Mouse (Mus musculus): Measurements from ENCODE around the gene Olfr665. TPM values are rescaled to one million over a fixed set of nuclear protein-coding genes. Genes with fewer than 3 reads are reported as not detected.
"Not testable (repeated sequence)": the region's sequence is repeated elsewhere in the genome, so short reads cannot be mapped to it uniquely, and the experiment has no call there.

The Olfr665 gene
- not detected for total RNA-seq (2021)
- long read RNA-seq, experiment 1 = 0 reads
- long read RNA-seq, experiment 2 = 0 reads

- DNase-seq (ENCODE audit: low spot score in 2 of 2) = no peak
- no peak for TF ChIP-seq CTCF (conservative IDR thresholded peaks at IDR 0.05)
- Histone ChIP-seq H3K4me3 (no peak within 1 kb of the TSS), H3K27ac (no peak within 1 kb of the TSS)
Observed at GRCm38 (mm10) chr7:104877731-104878130, at the start of gene Olfr665. Gene Olfr665, plus strand, starts transcription at chr7:104878031.

GRCm38 (mm10) chr7:104842503-104842902 lies 35.3 kb upstream of the Olfr665 start, which contains the start of gene Usp17lb:
Gene Usp17lb, minus strand, starts transcription at chr7:104842603.
- Histone ChIP-seq H3K4me3 (no peak within 1 kb of the TSS), H3K27ac (no peak within 1 kb of the TSS)
- no peak for DNase-seq (ENCODE audit: low spot score in 2 of 2)
- no peak for TF ChIP-seq CTCF (conservative IDR thresholded peaks at IDR 0.05)

- Histone ChIP-seq H3K4me3 (no peak overlapping the region), H3K27ac (no peak overlapping the region)
- TF ChIP-seq CTCF (conservative IDR thresholded peaks at IDR 0.05) = no peak
- no peak for DNase-seq (ENCODE audit: low spot score in 2 of 2)
Observed at GRCm38 (mm10) chr7:104843731-104844287, 34.0 kb upstream of the Olfr665 start.

- not testable (repeated sequence) for H3K4me3 ChIP-seq; DNase-seq (ENCODE audit: low spot score in 2 of 2); H3K27ac ChIP-seq
Observed at GRCm38 (mm10) chr7:104851546-104851945, 26.3 kb upstream of the Olfr665 start.

- Histone ChIP-seq H3K27ac (no peak overlapping the region), H3K4me3 (no peak overlapping the region)
- no peak for DNase-seq (ENCODE audit: low spot score in 2 of 2)
- no peak for TF ChIP-seq CTCF (conservative IDR thresholded peaks at IDR 0.05)
Observed at GRCm38 (mm10) chr7:104855248-104855750, 22.5 kb upstream of the Olfr665 start.

- not testable (repeated sequence) for H3K27ac ChIP-seq; DNase-seq (ENCODE audit: low spot score in 2 of 2)
Observed at GRCm38 (mm10) chr7:104856709-104857108, 21.1 kb upstream of the Olfr665 start, which contains the start of gene Usp17la. Gene Usp17la, plus strand, starts transcription at chr7:104857009.

GRCm38 (mm10) chr7:104857683-104858082 lies 20.1 kb upstream of the Olfr665 start:
- Histone ChIP-seq H3K27ac (no peak overlapping the region), H3K4me3 (no peak overlapping the region)
- no peak for TF ChIP-seq CTCF (conservative IDR thresholded peaks at IDR 0.05)
- no peak for DNase-seq (ENCODE audit: low spot score in 2 of 2)

More at GRCm38 (mm10) chr7:104856709-104857108, 21.1 kb upstream of the Olfr665 start, which contains the start of gene Usp17la:
- H3K4me3 ChIP-seq = not testable (repeated sequence)

- DNase-seq (ENCODE audit: low spot score in 2 of 2) = no peak
- TF ChIP-seq CTCF (conservative IDR thresholded peaks at IDR 0.05) = no peak
Observed at GRCm38 (mm10) chr7:104861381-104861780, 16.4 kb upstream of the Olfr665 start.

GRCm38 (mm10) chr7:104895852-104896251 lies 18.0 kb downstream of the Olfr665 start, which contains the start of gene Olfr666:
Gene Olfr666, minus strand, starts transcription at chr7:104895952.
- no peak for DNase-seq (ENCODE audit: low spot score in 2 of 2)
- Histone ChIP-seq H3K27ac (no peak within 1 kb of the TSS), H3K4me3 (no peak within 1 kb of the TSS)
- no peak for TF ChIP-seq CTCF (conservative IDR thresholded peaks at IDR 0.05)

More at GRCm38 (mm10) chr7:104861381-104861780, 16.4 kb upstream of the Olfr665 start:
- Histone ChIP-seq H3K4me3 (no peak overlapping the region), H3K27ac (no peak overlapping the region)

- no peak for TF ChIP-seq CTCF (conservative IDR thresholded peaks at IDR 0.05)
- no peak within 1 kb of the TSS for H3K4me3 ChIP-seq
Observed at GRCm38 (mm10) chr7:104921382-104921781, 43.6 kb downstream of the Olfr665 start, which contains the start of gene Olfr667. Gene Olfr667, minus strand, starts transcription at chr7:104921482.

GRCm38 (mm10) chr7:104927957-104928356 lies 50.1 kb downstream of the Olfr665 start, which contains the start of gene Olfr668:
Gene Olfr668, minus strand, starts transcription at chr7:104928057.
- no peak within 1 kb of the TSS for H3K27ac ChIP-seq

More at GRCm38 (mm10) chr7:104921382-104921781, 43.6 kb downstream of the Olfr665 start, which contains the start of gene Olfr667:
- no peak for DNase-seq (ENCODE audit: low spot score in 2 of 2)
- H3K27ac ChIP-seq = no peak within 1 kb of the TSS

More at GRCm38 (mm10) chr7:104927957-104928356, 50.1 kb downstream of the Olfr665 start, which contains the start of gene Olfr668:
- DNase-seq (ENCODE audit: low spot score in 2 of 2) = no peak
- TF ChIP-seq CTCF (conservative IDR thresholded peaks at IDR 0.05) = no peak
- H3K4me3 ChIP-seq = no peak within 1 kb of the TSS

Other genes with a start within 250 kb of the Olfr665 start
- not detected for gene Olfr658, start 230.7 kb upstream of the Olfr665 start, total RNA-seq (2021)
- gene Olfr659, start 211.3 kb upstream of the Olfr665 start, total RNA-seq (2021) = not detected
- not detected for gene Olfr661, start 191.5 kb upstream of the Olfr665 start, total RNA-seq (2021)
- not detected for gene Usp17le, start 100.6 kb upstream of the Olfr665 start, total RNA-seq (2021)
- gene Usp17lb, start 35.4 kb upstream of the Olfr665 start, total RNA-seq (2021) = not detected
- gene Usp17la, start 21.0 kb upstream of the Olfr665 start, total RNA-seq (2021) = not detected
- gene Olfr666, start 17.9 kb downstream of the Olfr665 start, total RNA-seq (2021) = not detected
- gene Olfr667, start 43.5 kb downstream of the Olfr665 start, total RNA-seq (2021) = not detected
- gene Olfr668, start 50.0 kb downstream of the Olfr665 start, total RNA-seq (2021) = not detected
- not detected for gene Olfr669, start 56.2 kb downstream of the Olfr665 start, total RNA-seq (2021)
- not detected for gene Olfr670, start 84.6 kb downstream of the Olfr665 start, total RNA-seq (2021)
- gene Olfr671, start 101.1 kb downstream of the Olfr665 start, total RNA-seq (2021) = not detected
- not detected for gene Olfr672, start 124.0 kb downstream of the Olfr665 start, total RNA-seq (2021)
- gene Olfr675, start 150.4 kb downstream of the Olfr665 start, total RNA-seq (2021) = not detected
- gene Olfr676, start 154.7 kb downstream of the Olfr665 start, total RNA-seq (2021) = not detected
- gene Olfr677, start 173.3 kb downstream of the Olfr665 start, total RNA-seq (2021) = not detected
- not detected for gene Olfr678, start 186.4 kb downstream of the Olfr665 start, total RNA-seq (2021)
- not detected for gene Olfr679, start 203.2 kb downstream of the Olfr665 start, total RNA-seq (2021)
- gene Olfr680-ps1, start 214.8 kb downstream of the Olfr665 start, total RNA-seq (2021) = not detected
- gene Olfr681, start 238.8 kb downstream of the Olfr665 start, total RNA-seq (2021) = not detected